Mouse (Mus musculus) midbrain, embryonic 10.5 days (tissue): Measurements from ENCODE around the gene Rpl23a. TPM values are rescaled to one million over a fixed set of nuclear protein-coding genes. Genes with fewer than 3 reads are reported as not detected.

Experiments
- DNase-seq: peaks from one replicate; pipeline ENCODE4 v3.0.0-alpha.2; 2017; ENCODE audit warnings: low spot score
- H3K27ac ChIP-seq: fragments of 300-500 bp; sonication (generic); replicated peaks from 2 replicates; pipeline ENCODE4 v1.5.1; 2016; ENCODE audit warnings: mild to moderate bottlenecking
- H3K27me3 ChIP-seq: fragments of 300-500 bp; sonication (generic); 2 replicates; pipeline ENCODE4 v1.6.1; 2016; ENCODE audit warnings: low read depth, mild to moderate bottlenecking; ENCODE audit not compliant: poor library complexity, severe bottlenecking
- H3K36me3 ChIP-seq: fragments of 300-500 bp; sonication (generic); 2 replicates; pipeline ENCODE4 v1.6.1; 2016; ENCODE audit warnings: mild to moderate bottlenecking, moderate library complexity
- H3K4me1 ChIP-seq: fragments of 300-500 bp; sonication (generic); 2 replicates; pipeline ENCODE4 v1.6.1; 2016
- H3K4me3 ChIP-seq: fragments of 300-500 bp; sonication (generic); 2 replicates; pipeline ENCODE4 v1.5.1; 2016; ENCODE audit warnings: mild to moderate bottlenecking, moderate library complexity
- H3K9me3 ChIP-seq: fragments of 300-500 bp; sonication (generic); replicated peaks from 2 replicates; pipeline ENCODE4 v1.6.1; 2016; ENCODE audit warnings: mild to moderate bottlenecking
- WGBS: fragments of 180-500 bp; shearing (Covaris S2); methylation state at CpG from one replicate; pipeline ENCODE4 v1.1.7; 2016; 5-methylcytosine and 5-hydroxymethylcytosine counted together
- polyA plus RNA-seq: library from polyadenylated mRNA; unstranded; fragments of >200 nt; fragmentation: Nextera tagmentation; extraction: Ambion mirVana; gene quantifications from 2 replicates; pipeline ENCODE4 v1.2.1, GENCODE M21; 2016

Rpl23a gene
- polyA plus RNA-seq: 953 and 1,066 TPM in 2 replicates

DNA sequence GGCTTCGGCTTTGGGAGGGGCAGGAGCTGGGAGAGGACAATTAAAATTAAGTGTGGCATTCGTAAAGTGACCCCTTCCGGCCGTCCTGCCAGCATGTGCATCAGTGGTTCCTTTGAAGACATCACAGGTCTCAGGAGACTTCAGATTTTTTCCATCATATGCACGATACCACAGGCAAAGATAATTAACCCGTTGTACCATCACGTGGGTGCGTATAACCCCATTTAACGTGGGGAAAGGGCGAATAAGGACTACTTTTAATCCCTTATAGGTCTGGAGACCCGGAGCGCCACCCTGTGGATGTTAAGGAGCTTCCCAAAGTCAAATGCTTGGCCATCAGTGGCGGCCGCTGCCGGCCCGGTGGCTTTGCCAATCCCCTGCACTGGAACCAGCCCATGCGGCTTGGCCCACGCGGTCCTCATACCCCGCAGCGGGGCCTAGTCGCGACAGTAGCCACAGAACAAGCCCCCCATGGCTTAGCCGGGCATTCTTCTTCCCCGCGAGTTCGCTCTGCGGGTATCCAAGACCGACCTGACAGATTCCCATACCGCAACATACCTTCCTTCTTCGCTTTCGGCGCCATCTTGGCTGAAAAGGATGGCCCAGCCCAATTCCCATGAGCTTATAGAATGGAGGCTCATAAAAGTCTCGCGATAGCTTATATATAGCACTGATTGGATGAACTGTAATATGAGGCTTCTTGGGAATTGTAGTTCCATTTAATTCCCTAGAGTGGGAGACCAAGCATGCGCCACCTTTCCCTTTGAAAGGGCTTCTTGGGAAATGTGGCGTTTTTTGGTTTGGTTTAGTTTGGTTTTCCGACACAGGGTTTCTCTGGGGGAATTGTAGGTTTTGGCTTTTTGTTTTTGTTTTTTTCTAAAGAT, at the start of gene Rpl23a:
Rpl23a (minus strand) TSS at position 624 of the 884 bp plus-strand sequence.
- peaks cover 56% of the 10 kb centered on the region for H3K4me1 ChIP-seq
- under 1% methylated on average over 38 of the region's 38 CpGs for WGBS

DNA sequence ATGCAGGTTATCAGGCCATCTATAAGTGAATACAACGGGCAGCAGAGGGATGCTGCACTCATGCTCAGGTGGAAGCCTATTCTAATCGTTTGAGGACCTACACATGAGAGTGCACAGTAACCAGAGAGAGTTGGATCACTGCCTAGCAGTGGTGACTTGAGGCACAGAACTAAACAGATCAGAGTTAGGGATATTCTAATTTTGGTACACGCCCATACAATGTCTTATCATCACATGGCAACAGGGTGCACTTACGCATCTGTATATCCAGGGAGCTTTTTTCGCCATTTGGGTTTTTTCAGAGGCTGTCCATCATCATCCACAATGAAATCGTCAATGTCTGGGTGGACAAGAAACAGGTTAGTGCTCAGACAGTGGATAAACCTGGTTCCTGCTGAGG, 48.1 kb upstream of the Rpl23a start:
- Histone ChIP-seq H3K27ac (no peak overlapping the region), H3K36me3 (peaks cover 96% of the 10 kb centered on the region), H3K4me3 (no peak overlapping the region), H3K4me1 (no peaks in the 10 kb centered on the region), H3K27me3 (no peaks in the 10 kb centered on the region), H3K9me3 (no peaks in the 10 kb centered on the region)
- DNase-seq: no peak
- WGBS: 96% methylated on average over 6 of the region's 6 CpGs

More for the DNA sequence above, at the start of gene Rpl23a:
- DNase-seq: peak; percentile 90
- H3K36me3 ChIP-seq: peaks cover 37% of the 10 kb centered on the region
- H3K9me3 ChIP-seq: no peaks in the 10 kb centered on the region
- peak within 1 kb of the TSS; percentile 85 for H3K4me3 ChIP-seq
- peak within 1 kb of the TSS; percentile 96 for H3K27ac ChIP-seq
- no peaks in the 10 kb centered on the region for H3K27me3 ChIP-seq

DNA sequence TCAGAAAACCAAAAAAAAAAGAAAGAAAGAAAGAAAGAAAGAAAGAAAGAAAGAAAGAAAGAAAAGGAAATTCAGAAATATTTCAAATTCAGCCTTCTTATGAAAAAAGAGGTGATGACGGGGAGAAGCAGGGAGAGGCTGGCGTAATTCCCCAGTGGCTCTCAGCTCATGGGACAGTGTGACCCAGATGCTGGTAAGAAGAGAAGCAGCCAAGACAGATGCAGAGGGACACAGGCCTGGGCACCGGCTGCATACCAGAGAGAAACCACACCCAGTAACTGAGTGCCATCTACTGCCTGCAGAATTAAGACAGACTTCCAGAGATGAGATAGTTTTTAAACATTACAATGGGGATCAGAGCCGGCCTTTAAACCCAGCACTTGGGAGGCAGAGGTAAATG, 40.2 kb upstream of the Rpl23a start:
- H3K9me3 ChIP-seq: no peaks in the 10 kb centered on the region

DNA sequence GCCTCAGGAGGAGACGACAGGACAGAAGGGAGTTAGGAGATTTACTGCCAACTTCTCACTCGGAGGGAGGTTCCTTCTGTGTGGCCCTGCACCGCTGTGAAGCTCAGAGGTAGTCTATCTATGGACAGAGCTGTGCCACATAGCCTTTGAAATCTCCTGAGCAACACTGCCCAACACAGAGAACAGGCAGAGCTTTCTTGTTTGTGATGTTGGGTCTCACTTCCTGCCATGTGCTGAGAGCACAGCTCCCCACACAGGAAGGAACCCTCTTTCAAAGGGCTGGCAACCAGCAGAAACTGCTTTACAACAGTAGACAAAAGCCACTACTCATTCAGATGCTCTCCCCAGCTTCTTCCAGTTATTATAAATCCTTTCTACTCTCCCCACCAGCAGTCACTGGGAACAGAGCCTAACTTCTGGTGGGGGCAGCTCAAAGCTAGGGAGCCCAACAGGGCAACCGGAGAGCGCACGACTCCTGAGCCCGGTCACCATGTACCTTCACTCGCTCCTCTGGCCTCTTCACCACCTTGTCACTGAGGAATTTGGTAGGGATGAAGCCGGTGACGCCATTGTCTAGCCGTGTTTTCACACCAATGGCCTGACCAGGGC, 32.4 kb upstream of the Rpl23a start:
- no peaks in the 10 kb centered on the region for H3K9me3 ChIP-seq
- H3K27ac ChIP-seq: no peak overlapping the region
- DNase-seq: no peak
- WGBS: 91% methylated on average over 11 of the region's 11 CpGs
- H3K36me3 ChIP-seq: peaks cover 100% of the 10 kb centered on the region
- no peaks in the 10 kb centered on the region for H3K27me3 ChIP-seq
- no peak overlapping the region for H3K4me3 ChIP-seq
- no peaks in the 10 kb centered on the region for H3K4me1 ChIP-seq

More for the DNA sequence above, 40.2 kb upstream of the Rpl23a start:
- DNase-seq: no peak
- H3K4me1 ChIP-seq: no peaks in the 10 kb centered on the region
- H3K27me3 ChIP-seq: no peaks in the 10 kb centered on the region
- 95% methylated on average over 4 of the region's 4 CpGs for WGBS
- H3K27ac ChIP-seq: no peak overlapping the region
- H3K4me3 ChIP-seq: no peak overlapping the region
- peaks cover 100% of the 10 kb centered on the region for H3K36me3 ChIP-seq

DNA sequence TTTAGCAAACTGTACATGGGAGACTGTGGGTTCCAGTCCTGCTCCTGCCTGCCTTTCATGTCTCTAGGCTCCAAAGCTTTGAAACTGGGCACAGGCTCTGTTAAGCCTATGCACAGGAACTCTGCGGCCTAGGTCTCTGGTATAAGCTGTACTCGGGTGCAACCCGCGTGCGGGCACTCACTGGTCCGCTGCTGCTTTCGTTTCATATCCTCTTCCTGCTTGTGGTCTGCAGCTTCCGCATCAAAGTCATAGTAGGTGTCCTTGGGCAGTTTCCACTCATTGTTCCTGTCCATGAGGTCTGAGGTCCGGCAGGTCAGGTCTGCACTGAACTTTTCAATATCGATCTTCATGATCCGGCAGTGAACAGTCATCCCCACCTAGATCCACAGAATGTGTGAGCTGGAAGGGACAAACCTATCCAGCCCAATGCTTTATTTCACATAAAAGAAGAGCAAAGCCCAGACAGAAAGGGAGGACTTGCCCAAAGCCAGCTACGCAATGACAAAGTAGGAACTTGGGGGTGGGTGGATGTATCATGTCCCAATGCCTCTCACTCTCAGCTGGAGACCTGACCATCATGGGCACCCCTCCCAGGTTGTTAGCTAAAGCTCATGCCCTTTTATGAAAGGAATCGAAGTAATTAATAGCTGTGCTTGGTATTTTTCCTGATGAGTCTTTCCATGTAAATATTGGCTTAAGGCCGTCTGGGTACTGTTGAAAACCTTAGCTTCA, 29.9 kb upstream of the Rpl23a start:
- H3K36me3 ChIP-seq: peaks cover 100% of the 10 kb centered on the region
- H3K9me3 ChIP-seq: no peaks in the 10 kb centered on the region
- H3K4me3 ChIP-seq: no peak overlapping the region
- H3K27ac ChIP-seq: no peak overlapping the region
- H3K4me1 ChIP-seq: no peaks in the 10 kb centered on the region
- 96% methylated on average over 14 of the region's 14 CpGs for WGBS
- no peak for DNase-seq
- H3K27me3 ChIP-seq: no peaks in the 10 kb centered on the region

DNA sequence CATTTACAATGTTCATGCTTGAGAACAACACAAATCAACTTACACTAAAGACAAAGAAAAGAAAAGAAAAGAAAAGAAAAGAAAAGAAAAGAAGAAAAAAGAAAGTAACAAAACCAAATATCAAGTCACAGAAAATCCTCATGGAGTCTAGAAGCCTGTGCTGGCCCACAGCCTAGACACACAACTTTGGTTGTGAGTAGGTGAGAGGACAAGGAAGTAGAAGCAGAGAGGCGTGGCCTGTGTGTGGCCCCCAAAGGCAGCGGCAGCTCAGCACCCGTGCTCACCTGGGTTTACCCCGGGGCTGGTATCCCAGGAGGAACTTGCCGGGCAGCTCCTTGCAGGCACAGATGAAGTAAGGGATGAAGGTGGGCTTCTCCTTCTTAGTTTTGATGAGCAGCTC, 28.1 kb upstream of the Rpl23a start:
- DNase-seq: no peak
- Histone ChIP-seq H3K36me3 (peaks cover 100% of the 10 kb centered on the region), H3K4me1 (no peaks in the 10 kb centered on the region), H3K4me3 (no peak overlapping the region), H3K27me3 (no peaks in the 10 kb centered on the region), H3K9me3 (no peaks in the 10 kb centered on the region), H3K27ac (no peak overlapping the region)
- 92% methylated on average over 5 of the region's 5 CpGs for WGBS

DNA sequence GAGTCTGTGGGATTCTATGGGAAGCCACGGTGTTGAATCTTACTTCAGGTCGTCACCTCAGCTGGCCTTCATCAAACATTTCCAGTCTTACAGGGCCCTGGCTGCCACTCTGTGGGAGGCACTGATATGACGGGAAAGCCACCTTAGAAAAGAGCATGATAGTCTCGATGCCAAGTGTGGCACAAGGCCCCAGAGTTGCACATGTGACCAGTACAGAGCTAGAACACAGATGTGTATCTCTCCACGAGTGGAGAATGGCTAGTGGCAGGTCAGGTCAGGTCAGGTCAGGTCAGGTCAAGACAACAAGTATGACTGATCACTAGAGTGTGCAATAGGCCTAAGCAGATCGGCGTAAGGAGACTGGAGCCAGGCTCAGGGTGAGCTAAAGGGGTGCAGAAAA, 27.2 kb upstream of the Rpl23a start:
- Histone ChIP-seq H3K27ac (no peak overlapping the region), H3K9me3 (no peaks in the 10 kb centered on the region), H3K27me3 (no peaks in the 10 kb centered on the region), H3K4me3 (no peak overlapping the region), H3K36me3 (peaks cover 100% of the 10 kb centered on the region), H3K4me1 (peaks cover 6% of the 10 kb centered on the region)
- no peak for DNase-seq
- WGBS: 78% methylated on average over 7 of the region's 7 CpGs

DNA sequence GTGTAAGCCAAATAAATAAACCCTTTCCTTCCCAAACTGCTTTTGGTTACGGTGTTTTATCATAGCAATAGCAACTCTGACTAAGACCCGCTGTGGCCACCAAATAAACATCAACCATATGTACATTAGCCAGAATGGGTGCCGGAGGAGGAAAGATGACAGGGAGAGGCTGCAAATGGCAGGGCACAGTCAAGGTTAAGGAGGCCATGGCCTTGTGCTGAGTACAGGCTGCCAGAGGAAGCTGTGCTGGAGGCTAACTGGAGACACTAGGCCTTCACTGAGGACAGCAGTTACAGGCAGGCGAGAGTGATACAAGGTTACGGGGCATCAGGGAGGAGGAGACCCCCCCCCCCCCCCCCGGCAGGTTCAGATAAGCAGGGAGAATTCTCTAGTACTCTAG, 26.5 kb upstream of the Rpl23a start:
- WGBS: 97% methylated on average over 6 of the region's 6 CpGs
- Histone ChIP-seq H3K27ac (no peak overlapping the region), H3K4me3 (no peak overlapping the region), H3K4me1 (peaks cover 8% of the 10 kb centered on the region), H3K27me3 (no peaks in the 10 kb centered on the region), H3K36me3 (peaks cover 100% of the 10 kb centered on the region), H3K9me3 (no peaks in the 10 kb centered on the region)
- DNase-seq: no peak

DNA sequence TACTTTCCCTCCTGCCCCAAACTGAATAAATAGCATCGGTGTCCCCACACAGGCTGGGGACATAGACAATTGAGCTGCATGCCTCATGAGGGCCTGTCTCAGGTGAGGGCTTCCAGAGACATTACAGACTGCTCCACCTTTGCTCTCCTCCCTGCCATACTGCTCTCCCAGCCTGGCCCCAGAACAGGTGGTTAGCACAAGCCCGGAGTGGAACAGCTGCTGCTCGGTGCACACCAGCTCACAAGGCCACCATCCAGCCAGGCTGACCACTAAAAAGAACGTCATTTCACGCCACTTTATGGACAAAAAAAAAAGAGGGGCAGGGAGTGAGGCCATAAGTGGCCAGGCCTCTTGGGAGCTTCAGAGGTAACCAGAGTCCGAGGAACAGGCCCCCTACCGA, 23.8 kb upstream of the Rpl23a start:
- Histone ChIP-seq H3K9me3 (no peaks in the 10 kb centered on the region), H3K27me3 (no peaks in the 10 kb centered on the region), H3K27ac (no peak overlapping the region), H3K4me3 (no peak overlapping the region), H3K4me1 (peaks cover 10% of the 10 kb centered on the region), H3K36me3 (peaks cover 93% of the 10 kb centered on the region)
- WGBS: 92% methylated on average over 7 of the region's 7 CpGs
- no peak for DNase-seq

DNA sequence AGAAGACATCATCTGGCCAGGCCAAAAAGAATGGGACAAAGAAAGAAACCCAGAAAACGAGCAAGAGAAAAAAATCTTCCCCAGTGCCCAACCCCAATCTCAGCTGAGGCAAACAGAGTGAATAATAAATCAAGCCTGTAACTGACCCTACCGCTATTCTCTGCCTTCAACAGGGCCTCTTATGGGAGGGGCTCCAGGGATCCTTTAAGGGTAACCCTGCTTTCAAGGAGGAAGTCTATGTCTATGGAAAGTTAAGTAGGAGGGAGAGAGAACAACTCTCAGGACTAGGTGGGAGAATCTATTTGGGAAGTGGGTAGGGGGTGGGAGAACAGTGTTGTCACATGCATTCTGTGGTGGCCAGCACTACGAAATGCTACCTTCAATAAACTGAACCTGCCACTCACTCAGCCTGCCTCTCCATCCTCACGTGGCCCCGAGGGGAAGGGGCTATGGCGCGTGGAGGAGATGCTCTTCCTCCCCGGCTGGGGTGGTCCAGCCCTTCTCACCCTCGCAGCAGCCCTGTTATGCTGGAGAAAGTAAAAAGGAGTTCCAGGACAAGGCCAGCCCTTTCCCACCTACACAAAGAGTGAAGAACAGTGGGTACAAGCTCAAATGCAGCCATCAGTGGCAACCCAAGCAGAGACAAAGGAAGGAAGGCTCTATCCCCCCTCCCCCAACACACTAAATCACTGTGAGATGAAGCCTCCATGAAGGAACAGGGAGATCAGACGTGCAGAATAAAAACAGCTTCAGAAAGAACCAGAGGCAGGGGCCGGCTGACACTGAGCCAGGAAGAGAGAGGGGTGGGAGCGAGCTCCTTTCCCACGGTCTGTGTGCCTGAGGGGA, 22.2 kb upstream of the Rpl23a start:
- peaks cover 77% of the 10 kb centered on the region for H3K36me3 ChIP-seq
- no peak overlapping the region for H3K4me3 ChIP-seq
- 0 out of 2 replicates have a peak overlapping the region, but pooled peaks have one; percentile 38 for H3K27ac ChIP-seq
- peaks cover 10% of the 10 kb centered on the region for H3K4me1 ChIP-seq
- H3K9me3 ChIP-seq: no peaks in the 10 kb centered on the region
- no peak for DNase-seq
- H3K27me3 ChIP-seq: no peaks in the 10 kb centered on the region
- 84% methylated on average over 13 of the region's 13 CpGs for WGBS

DNA sequence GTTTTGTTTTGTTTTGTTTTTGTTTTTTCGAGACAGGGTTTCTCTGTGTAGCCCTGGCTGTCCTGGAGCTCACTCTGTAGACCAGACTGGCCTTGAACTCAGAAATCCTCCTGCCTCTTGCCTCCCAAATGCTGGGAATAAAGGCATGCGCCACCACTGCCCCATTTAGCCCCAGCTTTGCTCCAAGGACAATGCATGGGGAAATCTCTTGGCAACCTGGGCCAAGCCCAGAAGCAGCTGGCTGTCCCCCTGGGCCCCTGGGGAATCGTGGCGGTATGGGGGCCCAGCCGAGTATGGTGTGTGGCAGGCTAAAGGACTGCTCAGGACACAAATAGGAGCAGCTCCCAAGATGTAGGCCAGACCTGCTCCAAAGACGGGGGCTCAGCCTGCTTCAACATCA, 20.9 kb upstream of the Rpl23a start:
- Histone ChIP-seq H3K27me3 (no peaks in the 10 kb centered on the region), H3K4me3 (no peak overlapping the region), H3K27ac (no peak overlapping the region), H3K36me3 (peaks cover 64% of the 10 kb centered on the region), H3K4me1 (peaks cover 10% of the 10 kb centered on the region), H3K9me3 (no peaks in the 10 kb centered on the region)
- 83% methylated on average over 6 of the region's 6 CpGs for WGBS
- DNase-seq: no peak

DNA sequence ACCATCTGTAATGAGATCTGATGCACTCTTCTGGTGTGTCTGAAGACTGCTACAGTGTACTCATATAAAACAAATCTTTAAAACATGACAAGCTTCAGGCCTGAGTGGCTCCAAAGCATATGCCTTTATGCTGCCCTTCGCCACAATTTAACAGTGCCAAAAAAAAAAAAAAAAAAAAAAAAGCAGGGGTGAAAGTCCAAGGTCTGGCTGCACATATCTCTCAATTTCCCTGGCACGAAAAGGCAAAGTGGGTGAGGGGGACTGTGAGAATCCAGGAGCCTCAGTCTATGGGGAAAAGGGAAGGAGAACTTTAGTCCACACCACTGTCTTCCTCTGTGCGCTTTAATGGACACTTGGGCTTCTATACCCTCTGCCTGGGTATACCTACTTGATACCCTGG, 19.0 kb upstream of the Rpl23a start:
- Histone ChIP-seq H3K4me3 (no peak overlapping the region), H3K27me3 (no peaks in the 10 kb centered on the region), H3K4me1 (peaks cover 10% of the 10 kb centered on the region), H3K36me3 (peaks cover 45% of the 10 kb centered on the region), H3K27ac (no peak overlapping the region), H3K9me3 (no peaks in the 10 kb centered on the region)
- 93% methylated on average over 3 of the region's 3 CpGs for WGBS
- DNase-seq: no peak
